Mouse (Mus musculus) central nervous system, embryonic 11.5 days (tissue): ENCODE measurements around the gene Plppr5. TPM values are rescaled to one million over a fixed set of nuclear protein-coding genes. Genes with fewer than 3 reads are reported as not detected.

Experiments used
- polyA plus RNA-seq: library from polyadenylated mRNA; depleted of rRNA; stranded (reverse); fragments of >200 nt; gene quantifications from 2 replicates; pipeline ENCODE4 v1.2.3, GENCODE M21; 2012; rRNA removed

Plppr5 gene
- 0.14 and 0.32 TPM in 2 replicates for polyA plus RNA-seq

GRCm38 (mm10) chr3:117574529-117575252, at the start of gene Plppr5:
TSS of gene Plppr5 (plus strand) at chr3:117574836.

Other genes with a start within 250 kb of the Plppr5 start
- 0.29 and 0.35 TPM in 2 replicates for gene Plppr4, start 214.0 kb upstream of the Plppr5 start, polyA plus RNA-seq